Mouse (Mus musculus): ENCODE results near the gene Aup1. TPM values are rescaled to one million over a fixed set of nuclear protein-coding genes. Genes with fewer than 3 reads are reported as not detected.

The Aup1 gene
- polyA plus RNA-seq, 1 experiment from 2014 or later, result 169 TPM

- H3K4me1 ChIP-seq, result peaks cover 52% of the 10 kb centered on the region
- H3K27me3 ChIP-seq (ENCODE audit: low read depth, poor library complexity, severe bottlenecking), result peaks cover 55% of the 10 kb centered on the region
- no peaks in the 10 kb centered on the region for H3K9me3 ChIP-seq (replicated peaks)
- no peak overlapping the region for H3K27ac ChIP-seq
- no peak for DNase-seq (ENCODE audit: low spot score)
- H3K36me3 ChIP-seq, result peaks cover 34% of the 10 kb centered on the region
- 94% methylated on average over 5 of the region's 5 CpGs for WGBS
- no peak overlapping the region for H3K4me3 ChIP-seq
Measured at GRCm38 (mm10) chr6:83080210-83080609, 25.9 kb downstream of the Aup1 start.

- DNase-seq (ENCODE audit: low spot score), result no peak
- Histone ChIP-seq H3K36me3 (peaks cover 34% of the 10 kb centered on the region), H3K27ac (no peak overlapping the region), H3K4me3 (no peak overlapping the region), H3K4me1 (peaks cover 75% of the 10 kb centered on the region), H3K27me3 (ENCODE audit: low read depth, poor library complexity, severe bottlenecking) (peaks cover 69% of the 10 kb centered on the region), H3K9me3 (replicated peaks) (no peaks in the 10 kb centered on the region)
- 22% methylated on average over 5 of the region's 5 CpGs for whole genome bisulfite sequencing
Measured at GRCm38 (mm10) chr6:83083497-83083896, 29.2 kb downstream of the Aup1 start.

- Histone ChIP-seq H3K36me3 (peaks cover 34% of the 10 kb centered on the region), H3K27ac (no peak overlapping the region), H3K4me3 (no peak overlapping the region), H3K4me1 (peaks cover 67% of the 10 kb centered on the region), H3K27me3 (ENCODE audit: low read depth, poor library complexity, severe bottlenecking) (peaks cover 77% of the 10 kb centered on the region), H3K9me3 (replicated peaks) (no peaks in the 10 kb centered on the region)
- DNase-seq (ENCODE audit: low spot score), result no peak
- 2% methylated on average over 6 of the region's 6 CpGs for WGBS
Measured at GRCm38 (mm10) chr6:83084477-83084876, 30.2 kb downstream of the Aup1 start.

- DNase-seq (ENCODE audit: low spot score), result peak; percentile 65
- H3K36me3 ChIP-seq, result peaks cover 15% of the 10 kb centered on the region
- H3K9me3 ChIP-seq (replicated peaks), result no peaks in the 10 kb centered on the region
- H3K4me3 ChIP-seq, result peak within 1 kb of the TSS; percentile 43
- H3K27me3 ChIP-seq (ENCODE audit: low read depth, poor library complexity, severe bottlenecking), result peaks cover 94% of the 10 kb centered on the region
- 0 out of 2 replicates have a peak within 1 kb of the TSS, but pooled peaks have one; percentile 17 for H3K27ac ChIP-seq
- WGBS, result 2% methylated on average over 42 of the region's 42 CpGs
- peaks cover 62% of the 10 kb centered on the region for H3K4me1 ChIP-seq
Measured at GRCm38 (mm10) chr6:83086121-83087035, 32.1 kb downstream of the Aup1 start, which contains the start of gene Lbx2. Gene Lbx2, plus strand, starts transcription at chr6:83086367.

- H3K4me3 ChIP-seq, result peak overlapping the region; percentile 43
- H3K27me3 ChIP-seq (ENCODE audit: low read depth, poor library complexity, severe bottlenecking), result peaks cover 92% of the 10 kb centered on the region
- 0 out of 2 replicates have a peak overlapping the region, but pooled peaks have one; percentile 17 for H3K27ac ChIP-seq
- no peaks in the 10 kb centered on the region for H3K9me3 ChIP-seq (replicated peaks)
- peaks cover 5% of the 10 kb centered on the region for H3K36me3 ChIP-seq
- DNase-seq (ENCODE audit: low spot score), result peak; percentile 66
- peaks cover 60% of the 10 kb centered on the region for H3K4me1 ChIP-seq
- WGBS, result 2% methylated on average over 47 of the region's 47 CpGs
Measured at GRCm38 (mm10) chr6:83087205-83087925, 33.0 kb downstream of the Aup1 start.

GRCm38 (mm10) chr6:83087926-83088260 is 33.6 kb downstream of the Aup1 start:
- WGBS, result 9% methylated on average over 9 of the region's 9 CpGs
- H3K27ac ChIP-seq, result no peak overlapping the region

GRCm38 (mm10) chr6:83092416-83093127 is 38.3 kb downstream of the Aup1 start:
- Histone ChIP-seq H3K27me3 (ENCODE audit: low read depth, poor library complexity, severe bottlenecking) (peaks cover 49% of the 10 kb centered on the region), H3K4me1 (peaks cover 15% of the 10 kb centered on the region), H3K4me3 (no peak overlapping the region), H3K36me3 (no peaks in the 10 kb centered on the region), H3K27ac (no peak overlapping the region), H3K9me3 (replicated peaks) (no peaks in the 10 kb centered on the region)
- 45% methylated on average over 6 of the region's 6 CpGs for WGBS
- DNase-seq (ENCODE audit: low spot score), result no peak

More at GRCm38 (mm10) chr6:83087926-83088260, 33.6 kb downstream of the Aup1 start:
- DNase-seq (ENCODE audit: low spot score), result no peak
- Histone ChIP-seq H3K9me3 (replicated peaks) (no peaks in the 10 kb centered on the region), H3K27me3 (ENCODE audit: low read depth, poor library complexity, severe bottlenecking) (peaks cover 87% of the 10 kb centered on the region), H3K4me3 (peak overlapping the region; percentile 43), H3K4me1 (peaks cover 56% of the 10 kb centered on the region), H3K36me3 (no peaks in the 10 kb centered on the region)

- 45% methylated on average over 6 of the region's 6 CpGs for WGBS
- no peak for DNase-seq (ENCODE audit: low spot score)
- H3K27ac ChIP-seq, result no peak overlapping the region
- no peak overlapping the region for H3K4me3 ChIP-seq
- H3K4me1 ChIP-seq, result peaks cover 16% of the 10 kb centered on the region
- no peaks in the 10 kb centered on the region for H3K9me3 ChIP-seq (replicated peaks)
- no peaks in the 10 kb centered on the region for H3K36me3 ChIP-seq
- H3K27me3 ChIP-seq (ENCODE audit: low read depth, poor library complexity, severe bottlenecking), result peaks cover 17% of the 10 kb centered on the region; the same call in 1 of the 2 replicates
Measured at GRCm38 (mm10) chr6:83095968-83096367, 41.6 kb downstream of the Aup1 start.

GRCm38 (mm10) chr6:83098411-83098810 is 44.1 kb downstream of the Aup1 start:
- DNase-seq (ENCODE audit: low spot score), result no peak
- 71% methylated on average over 2 of the region's 2 CpGs for WGBS

GRCm38 (mm10) chr6:83101316-83101687 is 47.0 kb downstream of the Aup1 start, which contains the start of the genes Ccdc142 and Gm42688:
Gene Ccdc142, plus strand, starts transcription at chr6:83101601.
Gene Gm42688, plus strand, starts transcription at chr6:83101617.
- Histone ChIP-seq H3K27ac (peak within 1 kb of the TSS; percentile 89), H3K36me3 (peaks cover 7% of the 10 kb centered on the region; the same call in 1 of the 2 replicates), H3K27me3 (ENCODE audit: low read depth, poor library complexity, severe bottlenecking) (peaks cover 11% of the 10 kb centered on the region), H3K9me3 (replicated peaks) (no peaks in the 10 kb centered on the region), H3K4me1 (peaks cover 36% of the 10 kb centered on the region), H3K4me3 (peak within 1 kb of the TSS; percentile 76)
- 0% methylated on average over 25 of the region's 25 CpGs for WGBS
- DNase-seq (ENCODE audit: low spot score), result no peak

More at GRCm38 (mm10) chr6:83098411-83098810, 44.1 kb downstream of the Aup1 start:
- no peak overlapping the region for H3K4me3 ChIP-seq
- peaks cover 18% of the 10 kb centered on the region for H3K27me3 ChIP-seq (ENCODE audit: low read depth, poor library complexity, severe bottlenecking)
- H3K4me1 ChIP-seq, result peaks cover 39% of the 10 kb centered on the region
- H3K36me3 ChIP-seq, result no peaks in the 10 kb centered on the region
- H3K27ac ChIP-seq, result no peak overlapping the region
- H3K9me3 ChIP-seq (replicated peaks), result no peaks in the 10 kb centered on the region

- Histone ChIP-seq H3K27me3 (ENCODE audit: low read depth, poor library complexity, severe bottlenecking) (peaks cover 11% of the 10 kb centered on the region), H3K27ac (peak overlapping the region; percentile 89), H3K9me3 (replicated peaks) (no peaks in the 10 kb centered on the region), H3K4me1 (peaks cover 36% of the 10 kb centered on the region), H3K4me3 (peak overlapping the region; percentile 76), H3K36me3 (peaks cover 7% of the 10 kb centered on the region; the same call in 1 of the 2 replicates)
- DNase-seq (ENCODE audit: low spot score), result peak; percentile 83
- under 1% methylated on average over 67 of the region's 74 CpGs for WGBS
Measured at GRCm38 (mm10) chr6:83101688-83102556, 47.6 kb downstream of the Aup1 start.
